Mouse (Mus musculus) hematopoietic stem cell, adult 5-6 weeks (primary cell): Measurements from ENCODE around the gene Ccdc141. TPM values are rescaled to one million over a fixed set of nuclear protein-coding genes. Genes with fewer than 3 reads are reported as not detected.

Source experiments
- ATAC-seq, 2 experiments: fragments of 125-278 bp in 1 of 2; replicated peaks in 1 of 2; 2 replicates each; pipeline ENCODE4 v1.8.0; 2016 to 2017; ENCODE audit warnings: inconsistent platforms in 2 of 2, mild to moderate bottlenecking in 2 of 2, moderate number of reproducible peaks in 2 of 2, low read depth in 1 of 2, moderate TSS enrichment in 1 of 2; ENCODE audit not compliant: low FRiP score in 2 of 2, poor library complexity in 2 of 2, severe bottlenecking in 2 of 2, insufficient read depth in 1 of 2, low TSS enrichment in 1 of 2
- total RNA-seq: library from RNA; stranded (forward); fragments of 172-1452, 232-1000 nt; gene quantifications from 2 replicates; pipeline ENCODE4 v1.2.3, GENCODE M21; 2017

Ccdc141 gene
- total RNA-seq, 1 experiment from 2014 or later: 5.6 TPM

DNA sequence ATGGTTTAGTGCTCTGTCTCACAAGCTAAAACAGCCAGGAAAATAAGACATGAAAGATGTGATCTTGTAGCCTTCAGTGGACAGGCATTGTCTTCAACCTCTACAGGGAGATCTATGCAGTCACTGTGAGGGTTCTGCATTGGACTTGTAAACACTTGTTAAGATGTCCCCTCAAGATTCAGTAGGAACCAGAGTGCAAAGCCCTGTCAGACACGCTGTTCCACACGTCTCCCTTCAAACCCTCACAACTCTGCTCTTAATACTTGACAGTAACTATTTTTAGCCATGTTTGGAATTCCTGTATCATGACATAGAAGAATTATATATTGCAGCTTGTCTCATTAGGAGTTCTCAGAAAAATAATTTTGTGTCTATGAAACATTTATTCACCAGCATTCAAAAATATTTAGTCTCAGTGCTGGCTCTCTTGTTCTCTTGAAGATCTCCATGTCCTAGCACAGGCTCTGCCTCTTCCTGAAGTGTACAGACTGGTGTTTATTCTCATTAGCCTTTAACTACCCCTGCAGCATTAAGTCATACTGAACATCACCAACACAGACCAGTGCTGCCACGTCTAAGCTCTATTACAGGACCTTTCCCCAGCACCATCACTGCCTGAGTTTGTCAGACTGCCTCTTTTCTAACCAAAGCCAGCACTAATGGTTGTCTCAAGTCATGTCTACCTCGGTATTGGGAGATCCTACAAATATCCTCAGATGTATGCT lies 12.0 kb upstream of the Ccdc141 start:
- no peak for ATAC-seq

DNA sequence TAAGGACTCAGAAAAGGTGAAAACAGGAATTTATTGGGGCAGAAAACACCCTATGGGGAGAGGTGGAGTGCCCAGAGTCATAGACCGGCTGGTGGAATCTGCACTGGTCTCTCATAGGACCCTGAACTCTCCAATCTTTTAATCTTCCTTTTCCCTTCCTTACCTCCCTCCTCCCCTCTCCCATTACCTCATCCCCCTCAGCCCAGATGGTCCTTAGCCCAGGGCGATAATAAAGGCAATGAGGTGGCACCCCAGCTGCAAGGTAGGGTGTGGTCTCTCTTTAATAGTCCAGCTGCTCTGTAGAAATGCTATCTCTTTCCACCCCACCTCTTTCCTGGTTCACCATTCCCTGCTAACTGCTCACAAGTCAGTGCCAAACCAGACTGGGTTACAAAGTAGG lies 7.0 kb upstream of the Ccdc141 start:
- no peak for ATAC-seq

DNA sequence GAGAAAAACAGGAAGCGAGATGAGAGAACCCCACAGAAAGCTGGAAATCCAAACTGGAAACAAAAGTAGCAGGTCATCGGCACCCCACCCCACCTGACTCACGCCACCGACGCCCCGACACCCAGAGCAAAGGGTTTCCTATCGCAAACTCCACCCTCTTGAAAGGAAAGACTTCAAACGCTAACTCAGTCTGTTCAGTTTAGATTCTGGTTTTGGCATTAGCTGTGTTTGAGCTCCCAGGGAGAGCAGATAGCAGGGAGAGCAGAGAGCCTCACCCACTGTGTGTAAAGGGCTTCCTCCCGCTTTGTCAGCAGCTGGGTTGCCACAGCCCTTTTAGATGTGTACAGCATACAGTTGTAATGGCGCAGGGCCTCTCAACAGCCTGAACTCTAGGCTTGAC lies 6.0 kb upstream of the Ccdc141 start:
- ATAC-seq: peak; percentile 47 to 58

DNA sequence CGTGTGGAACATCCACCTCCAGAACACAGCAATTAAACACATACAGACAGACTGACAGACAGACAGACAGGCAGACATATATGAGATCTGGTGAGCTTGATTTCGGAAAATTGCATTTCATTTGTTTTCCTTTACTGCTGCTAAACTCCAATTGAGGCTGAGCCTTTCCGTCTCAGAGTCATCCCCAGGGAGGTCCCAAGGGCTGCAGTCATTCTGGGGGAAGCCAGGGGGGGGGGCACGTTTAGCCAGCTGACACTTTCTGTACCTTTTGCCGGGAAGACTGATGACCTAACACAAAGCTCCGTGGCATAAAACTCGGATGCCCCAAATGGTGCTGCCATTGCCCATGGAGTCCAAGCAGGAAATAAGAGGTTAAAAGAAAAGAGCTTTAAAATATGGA lies 5.0 kb upstream of the Ccdc141 start:
- ATAC-seq: no peak

DNA sequence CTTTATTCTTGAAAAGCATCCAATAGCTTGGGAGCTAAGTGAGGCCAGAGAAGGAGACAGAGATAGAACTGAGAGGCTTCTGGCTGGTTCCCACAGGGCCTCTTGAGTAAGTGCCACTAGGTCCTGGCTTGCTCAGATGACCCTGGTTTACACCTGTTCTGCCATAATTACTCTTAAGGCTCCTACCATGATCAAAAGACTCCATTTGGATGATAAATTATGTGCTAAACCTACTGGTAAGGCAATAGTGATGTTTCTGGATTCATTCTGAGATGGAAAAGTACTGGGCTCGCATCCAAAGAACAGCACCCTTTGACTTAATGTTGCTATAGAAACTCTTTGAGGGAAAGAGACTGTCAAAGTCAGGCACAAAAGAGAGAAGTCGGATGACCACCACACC lies 3.9 kb upstream of the Ccdc141 start:
- ATAC-seq: no peak

DNA sequence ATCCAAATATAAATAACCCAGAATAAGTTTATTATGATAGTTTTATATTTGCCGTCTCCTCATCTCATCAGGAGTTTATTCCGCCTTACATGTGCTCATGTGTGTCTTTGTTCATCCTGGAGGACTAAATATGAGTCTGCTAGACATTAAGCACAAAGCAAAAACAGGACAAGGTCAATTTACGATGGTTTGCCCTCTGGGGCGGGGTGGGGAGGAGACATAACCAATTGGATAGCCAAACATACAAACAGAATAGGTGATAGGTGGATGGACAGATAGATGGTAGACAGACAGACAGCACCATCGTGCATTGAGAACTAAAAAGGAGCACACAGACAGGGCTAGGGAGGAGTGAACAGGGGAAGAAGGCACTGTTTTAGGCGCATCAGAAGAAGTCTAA lies 3.4 kb upstream of the Ccdc141 start:
- ATAC-seq: no peak

DNA sequence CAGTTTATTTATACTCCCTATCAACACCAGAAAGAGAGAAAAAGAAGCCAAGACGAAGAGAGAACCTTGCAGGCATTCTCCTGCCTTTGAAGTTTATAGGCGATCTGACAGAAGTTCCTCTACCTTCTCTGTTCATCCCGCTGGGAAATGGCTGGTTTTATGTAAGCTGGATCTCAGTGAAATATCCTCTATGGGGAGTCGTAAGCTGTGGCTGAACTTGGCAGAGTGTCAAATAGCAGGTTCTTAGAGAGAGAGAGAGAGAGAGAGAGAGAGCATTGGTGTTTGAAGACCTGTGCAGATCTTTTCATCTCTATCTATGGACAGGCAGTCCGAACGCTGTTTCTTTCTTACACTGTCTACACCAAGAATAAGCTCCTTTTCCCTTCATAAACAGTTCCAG lies 2.9 kb upstream of the Ccdc141 start:
- no peak for ATAC-seq

DNA sequence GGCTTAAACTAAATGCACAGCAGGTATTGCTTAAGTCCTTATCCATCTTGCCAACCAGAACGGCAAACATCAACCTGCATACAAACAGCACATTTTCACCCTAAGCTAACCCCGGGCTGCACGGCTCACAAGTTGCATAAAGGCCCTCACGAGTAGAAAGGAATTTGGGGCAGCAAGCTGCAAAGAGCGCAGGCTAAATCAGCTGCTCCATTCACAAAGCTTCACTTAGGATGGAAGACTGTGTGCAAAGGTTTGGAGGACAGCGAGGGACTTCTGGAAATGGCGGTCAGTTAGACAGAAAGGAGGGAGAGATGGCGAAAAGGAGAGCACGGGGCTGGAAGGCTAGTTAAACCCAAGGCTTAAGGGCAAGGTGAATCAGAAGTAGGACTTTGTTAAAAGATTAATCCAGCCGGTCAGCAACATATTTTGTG lies 1.8 kb upstream of the Ccdc141 start:
- ATAC-seq: no peak

DNA sequence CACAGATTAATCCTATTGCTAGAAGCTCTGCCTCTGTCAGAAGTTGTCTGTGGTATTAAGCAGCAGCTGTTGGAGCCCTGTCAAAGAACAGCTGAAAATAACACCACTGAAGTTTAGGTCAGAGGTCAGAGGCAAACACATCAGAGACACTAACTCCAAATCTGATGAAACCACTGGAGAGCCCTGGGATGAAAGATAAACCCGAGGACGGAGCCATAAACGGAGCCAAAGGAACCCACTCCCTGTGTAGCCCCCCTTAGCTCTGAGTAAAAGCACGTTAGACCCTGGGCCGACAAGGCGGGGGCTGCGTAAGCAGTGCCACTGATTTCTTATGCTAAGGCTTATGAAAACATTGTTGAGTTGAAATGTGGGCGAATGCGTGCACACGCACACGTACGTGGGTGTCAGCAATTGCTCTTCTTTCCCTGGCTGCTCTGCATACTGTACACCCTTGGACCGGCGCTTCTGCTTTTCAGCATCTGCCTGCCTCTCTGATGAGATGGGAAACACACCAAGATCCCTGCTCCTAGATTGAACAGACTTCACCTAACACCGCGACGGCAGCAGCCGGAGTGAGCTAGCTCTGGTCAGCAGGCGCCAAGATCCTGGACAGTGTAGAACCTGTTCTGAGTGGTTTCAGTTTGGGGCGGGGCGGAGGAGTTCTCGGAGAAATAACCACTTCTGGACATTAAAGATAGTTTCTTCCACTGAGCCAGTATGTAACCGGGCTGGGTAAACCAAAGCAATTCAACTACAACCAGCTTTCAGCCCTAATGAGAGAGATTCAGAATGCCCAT lies 1.2 kb upstream of the Ccdc141 start:
- ATAC-seq: no peak

DNA sequence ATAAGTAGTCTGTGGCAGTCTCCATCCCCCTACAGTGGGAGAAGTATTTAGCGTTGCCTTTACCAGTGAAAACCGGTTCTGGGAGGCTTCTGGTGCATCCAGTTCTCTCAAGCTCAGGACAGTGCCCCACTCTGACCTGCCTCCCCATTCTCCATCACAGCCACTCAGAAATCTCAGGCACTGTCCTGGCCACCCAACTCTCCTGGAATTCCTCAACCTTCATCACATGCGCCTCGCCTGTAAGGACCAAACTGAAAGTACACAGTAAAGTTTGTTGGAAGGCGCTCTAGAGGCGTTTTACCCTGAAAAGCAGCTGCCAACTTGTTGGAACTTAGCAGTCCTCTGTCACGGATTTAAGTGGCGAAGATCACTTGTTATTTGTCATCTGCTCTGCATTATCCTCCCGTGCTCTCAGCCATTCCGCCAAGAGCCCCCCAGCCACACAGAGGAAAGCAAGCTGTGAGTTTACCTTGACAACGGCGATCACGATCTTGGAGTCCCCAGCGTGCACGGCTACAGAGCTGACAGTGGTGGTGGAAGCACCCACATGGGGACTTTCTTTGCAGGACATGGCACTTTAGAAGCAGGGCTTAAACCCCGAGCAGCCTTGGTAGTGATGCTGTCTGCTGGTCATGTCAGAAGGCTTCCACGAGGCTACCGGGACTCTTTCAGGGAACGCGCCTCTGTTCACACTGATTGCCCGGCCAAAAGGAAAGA lies 362 bp downstream of the Ccdc141 start:
- ATAC-seq: peak; percentile 60 to 61

DNA sequence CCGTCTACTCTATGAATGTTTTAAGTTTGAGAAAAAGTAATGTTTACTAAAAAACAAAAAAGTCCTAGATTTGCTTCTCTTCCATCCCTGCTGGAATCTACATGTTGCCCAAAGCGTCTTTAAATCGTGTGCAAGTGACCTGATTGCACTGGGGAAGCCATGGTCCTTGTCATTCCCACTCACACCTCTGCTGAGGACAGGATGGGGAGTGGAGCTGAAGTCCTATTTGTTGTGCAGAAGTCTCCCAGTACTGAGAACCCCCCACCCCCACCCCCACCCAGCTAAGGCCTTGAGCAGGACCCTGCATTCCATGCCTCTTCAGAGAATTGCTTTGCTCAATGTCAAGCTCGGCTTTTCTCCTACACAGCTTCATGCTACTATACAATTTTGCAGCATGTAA lies 1.2 kb downstream of the Ccdc141 start:
- ATAC-seq: no peak

DNA sequence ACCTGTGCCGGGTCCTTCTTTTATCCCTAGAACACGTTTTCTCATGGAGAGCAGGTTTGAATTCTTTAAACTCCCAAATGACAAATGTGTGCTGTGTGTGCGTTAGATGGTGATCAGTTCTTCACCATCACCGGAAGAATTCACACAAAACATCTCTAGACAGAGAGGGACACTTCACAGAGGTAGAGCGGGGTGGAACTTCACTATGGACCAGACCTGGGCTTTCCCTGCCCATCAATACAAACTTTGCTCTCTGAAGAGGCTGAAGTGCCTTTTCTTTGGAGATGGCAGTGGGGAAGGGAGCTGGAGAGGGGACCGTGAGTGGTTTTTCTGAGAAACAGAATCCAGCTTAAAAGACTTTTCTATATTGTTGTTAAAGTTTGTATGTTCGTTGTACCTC lies 1.7 kb downstream of the Ccdc141 start:
- no peak for ATAC-seq

DNA sequence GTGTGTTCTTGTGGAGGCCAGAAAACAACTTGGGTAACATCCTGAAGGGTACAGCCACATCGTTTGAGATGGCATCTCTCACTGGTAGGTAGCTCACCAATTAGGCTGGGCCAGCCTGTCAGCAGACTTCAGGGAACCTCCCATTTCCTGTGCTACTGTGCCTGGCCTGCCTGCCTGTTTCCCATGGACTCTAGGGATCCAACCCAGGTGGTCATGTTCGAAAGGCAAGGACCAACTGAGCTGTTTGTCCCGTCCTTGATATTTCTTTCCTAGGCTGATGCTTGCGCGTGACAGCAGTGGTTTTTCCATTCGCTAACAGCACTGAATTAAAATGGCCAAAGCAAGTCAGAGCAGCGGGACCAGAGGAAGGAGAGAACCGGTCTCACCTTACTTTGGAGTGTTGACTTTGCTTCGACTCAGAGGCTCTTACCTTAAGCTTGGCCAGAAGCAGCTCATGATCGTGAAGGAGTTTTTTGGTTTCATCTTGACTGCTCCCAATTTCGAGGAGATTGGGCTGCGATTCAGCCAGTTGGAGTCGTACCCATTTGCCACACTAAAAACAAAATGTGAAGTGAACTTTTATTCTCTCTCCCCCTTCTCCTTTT lies 2.3 kb downstream of the Ccdc141 start:
- ATAC-seq: no peak

DNA sequence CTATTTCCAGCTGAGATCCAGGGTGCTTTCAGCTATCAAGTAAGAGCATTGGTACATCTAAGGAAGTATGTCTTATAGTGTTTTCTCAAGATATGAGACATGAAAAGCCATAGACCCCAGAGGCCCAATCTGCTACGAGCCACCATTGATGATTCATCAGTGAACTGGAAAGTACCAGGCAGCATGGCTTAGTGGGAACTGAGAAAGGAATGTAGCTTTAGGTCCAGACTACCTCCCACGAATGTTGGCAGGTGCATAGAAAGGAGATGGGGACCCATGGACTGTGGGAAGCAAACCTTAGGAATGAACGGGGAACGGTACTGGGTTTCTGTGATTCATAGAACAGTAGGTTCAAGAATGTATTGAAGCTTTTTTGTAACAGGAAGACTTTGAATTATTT lies 4.1 kb downstream of the Ccdc141 start:
- ATAC-seq: no peak

DNA sequence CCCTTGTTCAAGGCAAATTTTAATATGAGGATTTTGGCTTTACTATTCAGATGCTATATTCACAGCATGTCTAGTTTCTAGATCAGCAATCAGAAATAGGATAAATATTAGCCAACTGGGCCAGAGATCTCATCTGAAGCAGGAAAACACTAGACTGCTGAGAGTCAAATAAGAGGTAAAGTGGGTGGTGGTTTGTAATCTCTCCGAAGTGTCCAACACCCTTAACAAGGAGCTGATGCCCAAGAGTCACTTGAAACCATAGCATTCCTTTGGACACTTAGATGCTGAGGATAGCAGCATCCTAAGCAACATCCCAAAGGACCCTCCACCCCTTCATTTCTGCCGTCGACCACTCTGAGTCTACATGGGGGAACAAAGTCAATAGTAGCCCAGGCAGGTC lies 5.8 kb downstream of the Ccdc141 start:
- no peak for ATAC-seq

DNA sequence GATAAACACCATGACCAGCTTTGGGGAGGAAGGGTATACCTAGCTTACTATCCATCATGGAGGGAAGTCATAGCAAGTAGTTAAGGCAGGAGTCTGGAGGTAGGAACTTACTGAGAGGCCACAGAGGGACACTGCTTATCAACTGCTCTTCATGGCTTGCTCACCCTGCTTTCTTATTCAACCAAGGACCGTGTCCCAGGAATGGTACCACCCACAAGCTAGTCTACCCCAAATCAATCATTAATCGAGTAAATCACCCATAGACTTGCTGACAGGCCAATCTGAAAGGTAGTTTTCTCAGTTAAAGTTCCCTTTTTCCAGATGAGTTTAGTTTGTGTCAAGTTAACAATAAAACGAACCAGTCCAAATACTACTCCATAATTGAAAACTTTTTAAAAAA lies 7.1 kb downstream of the Ccdc141 start:
- no peak for ATAC-seq

DNA sequence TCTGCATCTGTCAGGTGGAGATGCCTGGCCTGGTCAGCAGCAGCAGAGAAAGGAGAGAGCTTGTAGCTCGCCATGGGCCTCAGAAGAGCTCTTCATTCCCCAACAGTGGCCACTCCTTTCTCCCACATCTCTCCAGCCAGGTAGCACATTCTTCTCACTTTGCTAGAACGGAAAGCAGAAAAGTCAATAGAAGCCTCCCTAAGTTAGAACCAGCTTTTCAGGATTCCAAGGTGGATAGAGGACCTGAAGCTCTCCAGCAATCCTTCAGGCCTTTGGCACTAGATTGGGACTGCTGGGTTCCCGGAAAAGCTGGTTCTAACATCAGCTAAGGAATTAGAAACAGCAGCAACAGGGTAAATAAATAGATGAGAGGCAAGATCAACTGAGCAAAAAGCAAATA lies 8.3 kb downstream of the Ccdc141 start:
- ATAC-seq: no peak

DNA sequence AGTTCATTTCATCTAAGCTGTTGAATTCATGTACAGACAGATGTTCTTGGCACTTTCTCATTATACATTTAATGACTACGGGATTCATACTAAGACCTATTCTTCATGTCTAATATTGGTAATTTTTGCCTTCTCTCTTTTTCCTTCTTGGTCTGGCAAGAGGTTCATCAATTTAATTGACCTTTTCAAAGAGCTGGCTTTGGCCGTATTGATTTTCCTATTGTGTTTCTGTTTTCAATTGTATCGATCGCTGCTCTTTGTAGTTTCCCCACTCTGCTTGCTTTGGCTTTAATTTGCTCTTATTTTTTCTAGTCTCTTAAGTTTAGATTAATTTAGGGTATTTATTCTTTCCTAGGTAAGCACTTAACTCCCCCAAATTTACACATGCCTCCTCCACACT lies 12.9 kb downstream of the Ccdc141 start:
- no peak for ATAC-seq
